In the genomic region with DNA sequence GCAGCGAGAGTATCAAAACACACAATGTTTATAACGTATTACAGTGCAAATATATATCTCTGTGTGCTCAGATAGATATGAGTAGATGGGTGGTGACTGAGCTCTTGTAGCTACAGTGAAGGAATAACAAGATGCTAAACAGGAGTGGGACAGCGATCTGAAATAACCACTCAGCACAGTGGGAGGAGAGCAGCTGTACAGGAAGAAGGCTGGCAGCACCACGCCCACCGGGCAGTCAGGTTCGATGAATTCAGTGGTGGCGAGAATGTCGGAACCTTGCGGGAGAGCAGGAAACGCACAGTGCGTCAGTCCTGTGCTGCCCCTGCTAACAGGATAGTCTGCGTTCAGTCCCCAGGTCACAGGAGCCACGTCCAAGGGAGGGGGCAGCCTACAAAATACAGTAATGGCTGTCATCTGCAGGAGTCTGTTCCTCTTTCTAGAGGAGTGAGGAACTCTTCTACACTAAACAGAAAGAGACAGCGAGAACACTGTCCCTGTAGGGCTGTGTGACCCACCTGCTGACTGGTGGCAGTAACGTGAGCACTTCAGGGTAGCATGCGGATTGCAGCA, we compare ENCODE assay signal across 9 mouse cellular contexts. TPM values are rescaled to one million over a fixed set of nuclear protein-coding genes. Genes with fewer than 3 reads are reported as not detected.
DNase-seq lines count a peak whose midpoint lies in the region; ATAC-seq and TF ChIP-seq lines count a peak whose summit lies in the region.
"Had no signal": no experiment of that assay in that cellular context is flagged by ENCODE, and none has a peak within 500 bp of the region (broad histone marks: within the 10 kb centered on the region; RNA-seq: fewer than 3 reads in every experiment).

No protein-coding gene starts in this region.

- H3K27me3 ChIP-seq in stomach, embryonic 16.5 days (ENCODE audit: control insufficient read depth, insufficient read depth, low read length) = no peaks in the 10 kb centered on the region
- H3K27me3 ChIP-seq in intestine, embryonic 16.5 days (replicated peaks; ENCODE audit: control insufficient read depth, insufficient read depth, low read length) = no peaks in the 10 kb centered on the region
- no peaks in the 10 kb centered on the region for H3K27me3 ChIP-seq in heart, embryonic 11.5 days (ENCODE audit: control insufficient read depth, insufficient read depth, low read length)
- H3K27me3 ChIP-seq: limb, embryonic 15.5 days had no signal

- no peak overlapping the region for H3K9ac ChIP-seq in stomach, embryonic 16.5 days (ENCODE audit: low read length)
- H3K9ac ChIP-seq in intestine, embryonic 16.5 days (ENCODE audit: low read depth, low read length) = no peak overlapping the region
- no peak overlapping the region for H3K9ac ChIP-seq in heart, embryonic 11.5 days (ENCODE audit: low read depth, low read length)
- H3K9ac ChIP-seq: limb, embryonic 15.5 days had no signal

- no peak for TF ChIP-seq CTCF in bone marrow macrophage, adult 2 months (IDR thresholded peaks at IDR 0.05; ENCODE audit: low read depth, low read length)

- H3K4me1 ChIP-seq in bone marrow macrophage, adult 2 months (ENCODE audit: control insufficient read depth, insufficient read depth, low read length) = peaks cover 29% of the 10 kb centered on the region
- H3K4me1 ChIP-seq in stomach, embryonic 16.5 days (ENCODE audit: control insufficient read depth, insufficient read depth, low read length) = no peaks in the 10 kb centered on the region
- no peaks in the 10 kb centered on the region for H3K4me1 ChIP-seq in intestine, embryonic 16.5 days (ENCODE audit: control insufficient read depth, insufficient read depth, low read length)
- no peaks in the 10 kb centered on the region for H3K4me1 ChIP-seq in heart, embryonic 11.5 days (ENCODE audit: control insufficient read depth, insufficient read depth, low read length)
- H3K4me1 ChIP-seq: limb, embryonic 15.5 days had no signal

- peak overlapping the region; percentile 34 for H3K4me3 ChIP-seq in bone marrow macrophage, adult 2 months (ENCODE audit: insufficient read depth, low read length)
- no peak overlapping the region for H3K4me3 ChIP-seq in stomach, embryonic 16.5 days (replicated peaks; ENCODE audit: low read length)
- no peak overlapping the region for H3K4me3 ChIP-seq in intestine, embryonic 16.5 days (ENCODE audit: low read length)
- no peak overlapping the region for H3K4me3 ChIP-seq in heart, embryonic 11.5 days (ENCODE audit: low read depth, low read length)
- H3K4me3 ChIP-seq: limb, embryonic 15.5 days had no signal

- 82% methylated on average over 16 of the region's 16 CpGs for WGBS in stomach, embryonic 16.5 days
- 88% methylated on average over 16 of the region's 16 CpGs for WGBS in intestine, embryonic 16.5 days
- 78% methylated on average over 16 of the region's 16 CpGs for WGBS in heart, embryonic 11.5 days (ENCODE audit: insufficient replicate concordance)

- no peaks in the 10 kb centered on the region for H3K9me3 ChIP-seq in stomach, embryonic 16.5 days (replicated peaks; ENCODE audit: control insufficient read depth, low read length)
- no peaks in the 10 kb centered on the region for H3K9me3 ChIP-seq in intestine, embryonic 16.5 days (ENCODE audit: control insufficient read depth, low read length)
- no peaks in the 10 kb centered on the region for H3K9me3 ChIP-seq in heart, embryonic 11.5 days (replicated peaks; ENCODE audit: control insufficient read depth, low read length)
- H3K9me3 ChIP-seq: limb, embryonic 15.5 days had no signal

- ATAC-seq in stomach, embryonic 16.5 days (ENCODE audit: insufficient read depth, low FRiP score) = no peak
- no peak for ATAC-seq in intestine, embryonic 16.5 days
- ATAC-seq in heart, embryonic 11.5 days (replicated peaks; ENCODE audit: insufficient number of reproducible peaks, low FRiP score, low TSS enrichment) = no peak

- no peaks in the 10 kb centered on the region; the same call in 1 of the 2 replicates for H3K36me3 ChIP-seq in stomach, embryonic 16.5 days (ENCODE audit: control insufficient read depth, insufficient read depth, low read length)
- H3K36me3 ChIP-seq in intestine, embryonic 16.5 days (ENCODE audit: control insufficient read depth, insufficient read depth, low read length) = 0 out of 2 replicates have a peak, but pooled peaks cover 5% of the 10 kb centered on the region
- H3K36me3 ChIP-seq in heart, embryonic 11.5 days (ENCODE audit: control insufficient read depth, insufficient read depth, low read length) = 0 out of 2 replicates have a peak, but pooled peaks cover 6% of the 10 kb centered on the region

- H3K27ac ChIP-seq in bone marrow macrophage, adult 2 months (ENCODE audit: insufficient read depth, low read depth, low read length) = peak overlapping the region; percentile 73
- H3K27ac ChIP-seq in stomach, embryonic 16.5 days (ENCODE audit: low read length) = peak overlapping the region; percentile 3; the same call in 1 of the 2 replicates
- no peak overlapping the region for H3K27ac ChIP-seq in intestine, embryonic 16.5 days (ENCODE audit: low read length)
- no peak overlapping the region for H3K27ac ChIP-seq in heart, embryonic 11.5 days (ENCODE audit: low read depth, low read length)
- H3K27ac ChIP-seq: limb, embryonic 15.5 days had no signal

- no peak for TF ChIP-seq POLR2A in bone marrow macrophage, adult 2 months (IDR thresholded peaks at IDR 0.05; ENCODE audit: borderline replicate concordance, low read depth, low read length)

- H3K4me2 ChIP-seq in stomach, embryonic 16.5 days (ENCODE audit: low read depth, low read length) = no peak overlapping the region
- H3K4me2 ChIP-seq in intestine, embryonic 16.5 days (ENCODE audit: low read depth, low read length) = no peak overlapping the region
- H3K4me2 ChIP-seq in heart, embryonic 11.5 days = no peak overlapping the region
- H3K4me2 ChIP-seq: limb, embryonic 15.5 days had no signal

- DNase-seq in layer of hippocampus, adult 9-11 months = peak; percentile 36
- no peak for DNase-seq in layer of hippocampus, adult 8-10 months (ENCODE audit: low spot score in 2 of 2)
- peak; percentile 26 to 31 for DNase-seq in lung, postnatal 4 days
- no peak for DNase-seq in ovary, postnatal 10 days (ENCODE audit: low spot score)

RNA-seq across cellular contexts. Expression of a gene that starts 32.3 kb away (rescaled TPM):
- total RNA-seq in layer of hippocampus, adult 8-10 months (2022) = 100 to 1,000 TPM; 184 to 219 (median 213) TPM
- 0.84 and 1.5 TPM in 2 replicates for polyA plus RNA-seq in bone marrow macrophage, adult 2 months (2012; ENCODE audit: insufficient read depth, insufficient read length, missing spikeins)
- 30.3 and 32.2 TPM in 2 replicates for polyA plus RNA-seq in stomach, embryonic 16.5 days (2015; fragmentation: Nextera tagmentation; extraction: Ambion mirVana)
- 15.8 and 15.9 TPM in 2 replicates for polyA plus RNA-seq in intestine, embryonic 16.5 days (2015; fragmentation: Nextera tagmentation; extraction: Ambion mirVana)
- polyA plus RNA-seq in heart, embryonic 11.5 days (2014; fragmentation: Nextera tagmentation; extraction: Ambion mirVana) = 38.7 TPM in 2 replicates

RNA-seq across cellular contexts. Expression of a gene that starts 38.0 kb away (rescaled TPM):
- total RNA-seq in layer of hippocampus, adult 8-10 months (2022) = 10 to 100 TPM; 87.2 to 97.4 (median 91.8) TPM
- 35.7 and 37.8 TPM in 2 replicates for polyA plus RNA-seq in bone marrow macrophage, adult 2 months (2012; ENCODE audit: insufficient read depth, insufficient read length, missing spikeins)
- polyA plus RNA-seq in stomach, embryonic 16.5 days (2015; fragmentation: Nextera tagmentation; extraction: Ambion mirVana) = 57.2 and 64.6 TPM in 2 replicates
- polyA plus RNA-seq in intestine, embryonic 16.5 days (2015; fragmentation: Nextera tagmentation; extraction: Ambion mirVana) = 36.6 and 39.0 TPM in 2 replicates
- polyA plus RNA-seq in heart, embryonic 11.5 days (2014; fragmentation: Nextera tagmentation; extraction: Ambion mirVana) = 41.4 and 51.7 TPM in 2 replicates

Comparison
In these comparisons a context has a peak if more than half of its experiments do, and no peak if none do; other contexts are left out.
1. DNase-seq: peak in layer of hippocampus, adult 9-11 months (single experiment) and lung, postnatal 4 days (2 of 2); none in layer of hippocampus, adult 8-10 months (0 of 2) and ovary, postnatal 10 days (single experiment).
2. H3K27ac ChIP-seq: peak in bone marrow macrophage, adult 2 months (single experiment) and stomach, embryonic 16.5 days (single experiment); none in intestine, embryonic 16.5 days (single experiment) and heart, embryonic 11.5 days (single experiment).